Mouse (Mus musculus) brain, embryonic 14.5 days (tissue): ENCODE data around the gene Large2. TPM values are rescaled to one million over a fixed set of nuclear protein-coding genes. Genes with fewer than 3 reads are reported as not detected.

Experiments used
- DNase-seq: peaks from one replicate; pipeline ENCODE4 v3.0.0-alpha.2; 2011; ENCODE audit warnings: low read depth
- CTCF ChIP-seq: fragments of 200-500 bp; IDR thresholded peaks from 2 replicates; pipeline ENCODE4 v1.5.1; 2012; ENCODE audit warnings: inconsistent platforms, mild to moderate bottlenecking, moderate library complexity, borderline replicate concordance; ENCODE audit not compliant: insufficient read depth, insufficient read length; ENCODE audit errors: extremely low read depth
- POLR2A ChIP-seq: fragments of 200-500 bp; IDR thresholded peaks from 2 replicates; pipeline ENCODE4 v1.6.1; 2012; ENCODE audit warnings: mild to moderate bottlenecking, inconsistent platforms, borderline replicate concordance; ENCODE audit not compliant: poor library complexity, insufficient read depth, insufficient read length, severe bottlenecking; ENCODE audit errors: extremely low read depth
- polyA plus RNA-seq: library from polyadenylated mRNA; depleted of rRNA; stranded (reverse); fragments of >200 nt; gene quantifications from 2 replicates; pipeline ENCODE4 v1.2.3, GENCODE M21; 2012

Gene Large2
- polyA plus RNA-seq, 1 experiment, result 3.7 TPM

DNA sequence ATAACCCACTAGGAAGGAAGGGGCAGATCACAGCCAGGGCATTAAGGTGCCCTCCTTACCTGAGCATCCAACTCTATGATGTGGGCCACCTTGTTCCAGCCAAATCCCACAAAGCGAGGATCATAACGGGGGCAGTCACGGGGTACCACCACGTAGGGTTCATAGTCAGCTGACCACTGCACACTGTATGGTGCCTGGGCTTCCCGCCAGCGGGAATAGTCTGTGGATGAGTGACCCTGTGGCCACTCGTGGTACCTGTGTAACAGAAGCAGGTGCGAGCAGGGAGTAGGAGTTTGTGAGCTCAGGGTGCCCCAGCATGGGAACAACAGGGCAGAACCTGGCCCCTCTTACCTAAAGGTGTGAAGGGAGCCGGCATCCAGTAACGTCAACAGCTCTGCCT lies 9.1 kb downstream of the Large2 start:
- DNase-seq, result no peak
- TF ChIP-seq POLR2A (no peak), CTCF (no peak)

DNA sequence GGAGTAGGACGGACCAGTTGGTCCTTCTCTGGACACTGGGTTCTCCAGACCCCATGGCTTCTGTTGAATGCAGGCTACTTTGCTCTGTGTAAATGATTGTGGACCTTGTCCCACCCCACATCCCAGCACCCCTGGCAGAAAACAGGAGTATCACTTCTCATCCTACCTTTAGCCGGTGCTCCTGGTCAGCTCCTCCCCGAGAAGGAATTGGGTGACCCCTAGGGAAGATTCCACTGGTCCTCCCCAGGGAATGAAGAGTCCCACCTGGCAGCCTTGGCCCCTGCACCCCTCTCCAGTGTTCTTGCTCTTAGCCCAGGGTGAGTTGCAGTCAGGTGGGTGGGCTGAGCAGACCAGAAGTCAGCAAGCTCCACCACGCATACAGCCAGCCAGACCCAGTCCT lies 10.6 kb downstream of the Large2 start:
- no peak for DNase-seq
- no peak for TF ChIP-seq POLR2A

DNA sequence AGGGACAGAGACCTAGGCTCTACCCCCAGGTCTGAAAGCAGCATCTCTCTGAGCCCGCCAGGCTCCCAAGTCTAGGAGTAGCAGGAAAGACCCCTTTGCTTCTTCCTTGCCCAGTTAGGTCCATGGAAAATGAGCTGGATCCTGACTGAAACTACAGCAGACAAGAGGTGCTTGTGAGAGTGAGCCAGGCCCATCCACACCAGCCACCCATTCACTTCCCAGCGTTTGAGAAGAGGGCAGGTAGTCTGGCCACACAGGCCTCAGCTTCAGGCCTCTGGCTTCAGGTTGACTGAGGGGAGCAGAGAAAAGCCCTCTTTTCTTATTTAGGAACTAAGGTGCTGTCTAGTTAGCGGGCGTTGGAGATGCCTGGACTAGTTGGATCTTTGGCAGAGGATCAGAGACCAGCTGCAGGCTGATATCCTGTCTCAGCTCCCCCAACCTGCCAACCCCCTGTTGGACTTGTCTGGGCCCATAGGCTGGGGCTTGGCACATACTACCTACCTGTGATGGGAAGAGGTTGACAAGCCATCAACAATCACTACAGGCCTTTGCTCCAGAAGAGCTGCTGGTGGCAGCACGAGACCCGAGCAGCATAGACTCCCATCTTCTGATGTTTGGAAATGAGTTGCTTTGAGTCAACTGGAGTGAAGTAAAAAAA lies 12.0 kb downstream of the Large2 start:
- no peak for DNase-seq
- TF ChIP-seq POLR2A (no peak), CTCF (no peak)

DNA sequence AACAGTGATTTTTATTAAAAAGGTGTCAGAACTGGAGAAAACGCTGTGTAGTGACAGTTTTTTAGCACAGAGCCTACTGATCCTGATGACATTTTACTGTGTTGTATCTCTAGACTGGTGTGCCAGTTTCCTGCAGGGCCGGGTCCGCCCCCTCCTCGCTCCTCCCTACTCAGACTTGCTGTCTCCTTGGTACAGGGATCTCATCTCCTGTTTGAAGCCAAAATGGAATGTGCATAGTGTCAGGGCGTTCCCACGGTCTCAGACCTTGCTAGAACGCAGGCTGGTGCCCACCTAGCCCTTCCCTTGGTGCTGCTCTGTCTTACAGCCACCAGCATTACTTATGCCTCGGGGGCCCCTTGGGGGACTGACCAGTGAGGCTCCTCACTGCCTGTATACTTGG lies 12.9 kb downstream of the Large2 start:
- TF ChIP-seq POLR2A (no peak), CTCF (no peak)
- no peak for DNase-seq

DNA sequence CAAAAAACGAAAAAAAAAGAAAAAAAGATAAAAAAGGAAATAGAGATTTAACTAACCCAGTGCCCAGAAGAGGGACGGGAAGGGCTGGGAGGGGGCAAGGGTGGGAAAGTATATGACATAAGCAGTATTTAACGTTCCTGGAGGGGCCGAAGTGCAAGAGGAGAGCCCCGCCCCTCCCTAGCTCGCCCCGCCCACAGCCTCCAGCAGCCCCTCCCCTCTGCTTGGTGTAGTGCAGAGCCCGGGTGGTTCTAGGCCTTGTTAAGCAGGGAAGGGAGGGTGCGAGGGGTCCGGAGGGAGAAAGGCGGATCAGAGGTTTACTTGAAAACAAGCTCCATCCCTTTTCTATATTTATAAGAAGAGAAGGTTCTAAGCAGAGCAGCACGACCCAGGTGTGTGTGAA lies 13.8 kb downstream of the Large2 start:
- no peak for TF ChIP-seq CTCF
- TF ChIP-seq POLR2A, result no peak
- DNase-seq, result peak; percentile 42

DNA sequence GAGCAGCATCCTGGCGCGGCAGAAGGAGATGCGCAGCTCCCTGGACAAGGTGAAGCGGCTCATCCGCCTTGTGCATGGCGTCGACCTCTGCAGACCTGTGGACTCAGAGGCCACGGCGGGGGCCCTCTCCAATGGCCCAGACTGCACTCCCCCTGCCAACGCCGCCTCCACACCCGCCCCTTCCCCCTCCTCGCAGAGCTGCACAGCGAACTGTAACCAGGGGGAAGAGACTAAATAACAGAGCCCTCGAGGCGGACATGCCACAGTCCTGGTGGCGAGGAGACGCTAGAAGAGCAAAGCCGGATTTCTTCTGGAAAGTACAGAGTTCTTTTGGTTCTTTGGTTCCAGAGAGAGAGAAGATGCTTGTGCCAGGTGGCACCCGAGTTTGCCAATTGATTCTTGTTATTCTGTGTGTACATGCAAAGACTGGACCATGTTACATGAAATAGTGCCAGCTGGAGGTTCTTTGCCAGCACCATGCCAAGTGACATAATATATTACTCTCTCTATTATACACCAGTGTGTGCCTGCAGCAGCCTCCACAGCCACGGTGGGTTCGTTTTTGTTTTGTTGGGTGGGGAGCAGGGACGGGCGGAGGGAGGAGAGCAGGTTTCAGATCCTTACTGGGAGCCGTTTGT lies 14.4 kb downstream of the Large2 start:
- peak; percentile 73 for DNase-seq
- no peak for TF ChIP-seq CTCF
- TF ChIP-seq POLR2A, result no peak

DNA sequence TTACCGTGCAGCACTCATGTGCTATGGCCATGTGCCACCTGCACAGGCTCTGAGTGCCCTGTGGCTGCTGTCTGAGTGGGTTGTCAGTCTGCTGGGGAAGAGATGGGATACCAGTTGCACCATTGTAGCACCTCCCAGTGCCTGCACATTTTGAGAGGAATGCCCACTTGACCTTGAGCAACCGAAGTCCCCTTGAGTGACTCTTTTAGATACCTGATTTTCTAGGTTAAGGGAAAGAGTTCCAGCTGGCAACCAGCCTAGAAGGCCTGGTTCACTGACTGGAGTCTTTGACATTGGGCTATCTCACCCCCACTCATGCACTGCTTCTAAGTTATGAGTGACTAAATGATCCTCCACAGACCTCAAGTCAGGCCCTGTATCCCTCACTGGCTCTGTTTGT lies 15.4 kb downstream of the Large2 start:
- no peak for DNase-seq
- no peak for TF ChIP-seq POLR2A

DNA sequence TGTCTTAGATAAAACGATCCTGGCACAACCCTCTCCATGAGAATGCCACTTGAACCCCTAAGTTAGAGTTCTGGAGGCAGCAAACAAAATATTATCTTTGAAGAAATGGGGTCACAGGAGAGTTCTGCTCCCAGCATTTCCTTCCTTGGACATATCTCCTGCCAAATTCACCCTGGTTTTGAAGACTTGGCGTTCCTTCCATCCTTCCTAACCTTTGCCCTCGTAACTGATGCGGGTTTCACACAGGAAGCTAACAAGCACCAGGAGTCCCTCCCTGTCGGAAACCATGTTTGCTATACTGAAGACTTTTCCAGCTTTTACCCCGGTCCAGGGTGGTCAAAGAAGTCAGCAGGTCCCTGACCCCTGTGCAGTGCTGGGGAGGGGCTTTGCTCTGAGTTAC lies 20.4 kb downstream of the Large2 start:
- no peak for TF ChIP-seq CTCF
- no peak for TF ChIP-seq POLR2A
- DNase-seq, result no peak

DNA sequence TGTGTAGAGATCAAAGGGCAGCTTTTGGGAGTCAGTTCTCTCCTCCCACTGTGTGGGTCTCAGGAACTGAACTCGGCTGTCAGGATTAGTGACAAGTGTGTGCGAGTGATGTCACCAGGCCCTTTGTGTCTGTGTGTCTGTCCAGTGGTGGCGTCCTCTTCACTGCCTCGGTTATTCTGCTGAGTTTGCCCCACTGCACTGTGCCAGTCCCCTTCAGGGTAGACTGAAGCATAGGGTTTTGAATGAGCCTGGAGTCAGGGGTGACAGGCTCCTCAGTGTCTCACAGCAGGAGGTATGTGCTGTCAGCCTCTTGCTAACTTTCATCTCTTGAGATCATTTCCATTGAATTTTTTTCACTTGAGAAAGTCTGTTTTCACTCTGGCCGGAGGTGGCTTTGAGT lies 21.3 kb downstream of the Large2 start:
- no peak for TF ChIP-seq CTCF
- DNase-seq, result peak; percentile 17

DNA sequence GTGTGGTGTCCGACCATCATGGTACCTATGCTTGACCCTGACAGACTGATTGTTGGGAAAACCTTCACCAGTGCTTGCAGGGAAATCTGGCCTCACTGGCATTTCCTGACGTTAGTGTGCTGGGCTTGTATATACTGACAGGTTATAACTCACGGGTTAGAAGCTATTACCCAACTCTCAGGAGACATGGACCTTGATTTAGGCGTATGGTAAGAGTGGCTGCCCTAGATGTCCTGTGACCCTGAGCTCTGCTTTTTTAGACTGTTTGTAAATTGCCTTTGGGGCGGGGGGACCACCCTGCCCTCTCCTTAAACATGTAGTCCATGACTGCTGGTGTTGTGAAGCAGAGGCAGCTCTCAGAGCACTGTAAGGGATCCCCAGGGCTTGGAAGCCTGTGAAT lies 24.0 kb downstream of the Large2 start:
- no peak for TF ChIP-seq POLR2A
- TF ChIP-seq CTCF, result no peak
- DNase-seq, result no peak

DNA sequence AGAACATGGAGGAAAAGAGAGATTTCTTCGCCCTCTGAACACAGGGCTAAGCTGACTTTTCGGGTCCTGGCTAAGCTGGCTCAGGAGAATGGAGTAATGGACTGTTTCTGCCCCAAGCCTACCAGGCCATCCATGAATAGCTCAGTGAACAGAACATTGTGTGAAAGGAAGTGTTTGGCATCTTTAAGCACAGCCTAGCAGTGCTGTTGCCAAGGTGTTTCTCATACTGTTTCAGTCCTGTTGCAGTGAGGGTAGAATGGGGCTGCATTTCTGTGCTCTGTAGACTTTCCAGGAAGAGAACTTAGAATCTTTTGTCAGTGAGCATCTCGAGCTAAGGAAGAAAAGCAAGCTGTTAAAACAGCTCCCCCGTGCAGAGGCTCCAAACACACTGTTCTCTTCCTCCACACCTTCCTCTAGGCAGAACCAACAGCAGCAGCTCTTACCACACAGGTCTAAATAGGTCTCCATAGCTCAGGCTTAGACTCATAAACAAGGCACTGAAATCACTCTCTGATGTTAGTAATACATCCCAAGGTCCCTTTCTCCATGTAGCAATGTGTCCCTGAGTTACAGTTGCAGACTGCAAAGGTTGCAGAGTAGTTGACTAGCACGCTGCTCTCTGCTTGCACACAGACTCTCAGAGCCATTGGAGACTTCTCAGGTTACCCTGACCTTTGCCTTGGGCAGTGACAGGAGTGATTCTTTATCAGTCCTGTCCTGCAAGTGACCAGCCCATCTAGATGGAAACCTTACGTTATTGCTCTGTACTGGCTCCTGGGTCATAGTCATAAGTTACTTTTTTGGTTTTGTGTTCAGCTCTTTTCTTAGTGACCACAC lies 24.9 kb downstream of the Large2 start:
- TF ChIP-seq POLR2A (no peak), CTCF (no peak)
- DNase-seq, result no peak

DNA sequence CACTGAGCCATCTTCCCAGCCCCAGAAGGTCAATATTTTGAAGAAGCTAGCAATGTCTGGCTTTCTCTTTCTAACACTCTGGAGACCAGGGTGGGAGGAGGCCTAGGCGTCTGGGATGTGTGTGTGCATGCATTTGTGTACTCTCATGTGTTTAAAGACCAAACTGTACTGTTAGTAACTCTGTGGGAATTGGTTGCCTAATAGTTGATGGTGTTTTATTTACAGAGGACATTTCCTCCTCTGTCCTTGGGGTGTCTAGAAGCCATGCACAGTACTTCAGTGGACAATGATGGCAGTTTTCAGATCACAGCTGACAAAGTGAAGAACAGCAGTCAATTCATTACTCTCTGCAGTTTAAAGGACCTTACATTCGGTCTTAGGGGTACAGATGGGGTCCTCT lies 27.5 kb downstream of the Large2 start:
- TF ChIP-seq CTCF (no peak), POLR2A (no peak)
- DNase-seq, result no peak

DNA sequence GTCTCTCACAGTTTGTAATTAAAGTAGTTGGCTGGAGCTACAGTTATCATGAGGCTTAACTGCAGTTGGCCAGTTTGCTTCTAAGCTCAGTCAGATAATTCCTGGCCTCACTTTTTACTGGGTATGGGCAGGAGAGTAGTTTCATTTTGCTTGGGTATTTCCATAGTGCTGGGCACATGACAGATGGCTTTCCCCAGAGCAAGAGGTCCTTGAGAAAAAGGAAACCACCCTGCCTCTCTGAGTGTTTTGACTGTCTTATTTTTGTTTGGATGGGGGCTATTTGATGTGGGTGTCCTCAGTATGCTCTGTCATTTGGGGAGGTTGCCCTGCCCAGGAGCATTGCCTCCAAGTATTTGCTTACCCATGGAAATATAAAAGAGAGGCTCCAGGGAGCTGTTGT lies 32.3 kb downstream of the Large2 start:
- TF ChIP-seq CTCF (no peak), POLR2A (no peak)
- no peak for DNase-seq
